Mouse (Mus musculus) lung, embryonic 16.5 days (tissue): ENCODE data around the gene Bend5. TPM values are rescaled to one million over a fixed set of nuclear protein-coding genes. Genes with fewer than 3 reads are reported as not detected.

Source experiments
- ATAC-seq: fragments of 200-750 bp; cut with Nextera tagmentation; 2 replicates; pipeline ENCODE4 v1.8.0; 2017; ENCODE audit warnings: low read depth, mild to moderate bottlenecking, moderate library complexity
- H3K27ac ChIP-seq: fragments of 300-500 bp; sonication (generic); 2 replicates; pipeline ENCODE4 v1.5.1; 2014; ENCODE audit warnings: mild to moderate bottlenecking, control low read depth, low read length
- H3K27me3 ChIP-seq: fragments of 300-500 bp; sonication (generic); 2 replicates; pipeline ENCODE4 v1.6.1; 2014; ENCODE audit warnings: low read depth, low read length, mixed read lengths; ENCODE audit not compliant: control insufficient read depth, insufficient read depth
- H3K36me3 ChIP-seq: fragments of 300-500 bp; sonication (generic); 2 replicates; pipeline ENCODE4 v1.6.1; 2014; ENCODE audit warnings: low read length; ENCODE audit not compliant: control insufficient read depth, insufficient read depth
- H3K4me1 ChIP-seq: fragments of 300-500 bp; sonication (generic); replicated peaks from 2 replicates; pipeline ENCODE4 v1.6.1; 2014; ENCODE audit warnings: low read length, mixed read lengths; ENCODE audit not compliant: control insufficient read depth, insufficient read depth
- H3K4me2 ChIP-seq: fragments of 300-500 bp; sonication (generic); 2 replicates; pipeline ENCODE4 v1.6.1; 2014; ENCODE audit warnings: low read depth, low read length, control low read depth
- H3K4me3 ChIP-seq: fragments of 300-500 bp; sonication (generic); 2 replicates; pipeline ENCODE4 v1.5.1; 2014; ENCODE audit warnings: mild to moderate bottlenecking, low read length, control low read depth
- H3K9ac ChIP-seq: fragments of 300-500 bp; sonication (generic); 2 replicates; pipeline ENCODE4 v1.6.1; 2014; ENCODE audit warnings: low read length, control low read depth
- H3K9me3 ChIP-seq: fragments of 300-500 bp; sonication (generic); 2 replicates; pipeline ENCODE4 v1.6.1; 2016; ENCODE audit warnings: low read length; ENCODE audit not compliant: control insufficient read depth
- WGBS: fragments of 180-500 bp; shearing (Covaris S2); extraction: QIAGEN DNeasy Blood & Tissue Kit; methylation state at CpG from one replicate; pipeline ENCODE4 v1.1.7; 2014; 5-methylcytosine and 5-hydroxymethylcytosine counted together
- polyA plus RNA-seq: library from polyadenylated mRNA; unstranded; fragments of >200 nt; fragmentation: Nextera tagmentation; extraction: Ambion mirVana; gene quantifications from 2 replicates; pipeline ENCODE4 v1.2.1, GENCODE M21; 2015

The Bend5 gene
- polyA plus RNA-seq, 1 experiment from 2014 or later = 20.9 TPM

DNA sequence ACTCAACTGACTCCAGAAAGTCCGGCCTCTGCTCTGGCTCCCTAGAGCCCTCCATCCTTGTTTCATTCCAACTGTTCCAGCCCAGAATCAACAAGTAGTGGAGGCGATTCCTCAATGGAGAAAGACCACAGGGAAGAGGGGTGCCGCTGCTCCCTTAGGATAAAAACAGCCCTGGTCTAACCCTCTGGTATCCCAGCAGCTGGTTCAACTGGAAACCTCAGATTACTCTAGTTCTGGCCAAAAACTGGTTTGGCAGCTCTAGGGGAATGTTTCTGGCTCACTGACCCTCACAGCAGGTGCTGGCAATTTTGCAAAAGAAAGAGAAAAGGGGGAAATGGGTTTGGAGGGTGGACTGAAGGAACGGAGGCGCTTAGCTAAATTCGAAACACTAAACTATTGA lies 407 bp upstream of the Bend5 start:
- ATAC-seq = peak; percentile 48; the same call in 1 of the 2 replicates
- Histone ChIP-seq H3K4me1 (peaks cover 8% of the 10 kb centered on the region; the same call in 1 of the 2 replicates), H3K4me2 (peak overlapping the region; percentile 72), H3K36me3 (no peaks in the 10 kb centered on the region), H3K9me3 (no peaks in the 10 kb centered on the region), H3K9ac (peak overlapping the region; percentile 89), H3K27ac (peak overlapping the region; percentile 87), H3K4me3 (peak overlapping the region; percentile 83), H3K27me3 (no peaks in the 10 kb centered on the region)
- WGBS = 1% methylated on average over 6 of the region's 6 CpGs

DNA sequence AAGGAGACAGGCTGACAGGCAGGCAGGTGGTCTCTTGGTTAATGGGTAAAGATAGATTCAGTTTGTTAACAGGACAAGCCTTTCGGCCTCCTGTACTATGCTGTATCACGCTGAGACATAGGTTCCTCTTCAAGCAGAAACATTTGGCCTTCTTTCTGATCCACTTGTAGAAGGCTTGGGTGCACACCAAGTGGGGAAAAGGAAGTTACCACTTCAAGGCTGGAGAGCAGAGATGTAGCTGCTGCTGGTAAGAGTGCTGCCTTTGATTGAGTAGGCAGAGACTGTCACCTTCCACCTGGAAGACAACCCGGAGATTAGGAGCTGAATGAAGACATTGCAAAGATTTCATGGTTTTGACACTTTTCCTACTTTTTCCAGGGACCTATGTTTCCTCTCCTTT lies 1.3 kb downstream of the Bend5 start:
- Histone ChIP-seq H3K36me3 (no peaks in the 10 kb centered on the region), H3K4me1 (peaks cover 8% of the 10 kb centered on the region; the same call in 1 of the 2 replicates), H3K9ac (peak overlapping the region; percentile 89; the same call in 1 of the 2 replicates), H3K4me3 (peak overlapping the region; percentile 83), H3K9me3 (no peaks in the 10 kb centered on the region), H3K4me2 (peak overlapping the region; percentile 72), H3K27me3 (no peaks in the 10 kb centered on the region), H3K27ac (no peak overlapping the region)
- ATAC-seq = no peak
- WGBS = 44% methylated on average over 3 of the region's 3 CpGs

GRCm38 (mm10) chr4:111416551-111416950 lies 1.7 kb downstream of the Bend5 start:
- Histone ChIP-seq H3K27ac (no peak overlapping the region), H3K9ac (no peak overlapping the region), H3K4me2 (peak overlapping the region; percentile 72; the same call in 1 of the 2 replicates), H3K27me3 (no peaks in the 10 kb centered on the region), H3K4me3 (no peak overlapping the region), H3K9me3 (no peaks in the 10 kb centered on the region), H3K36me3 (no peaks in the 10 kb centered on the region), H3K4me1 (peaks cover 8% of the 10 kb centered on the region; the same call in 1 of the 2 replicates)
- WGBS = 65% methylated on average over 3 of the region's 3 CpGs
- no peak for ATAC-seq

DNA sequence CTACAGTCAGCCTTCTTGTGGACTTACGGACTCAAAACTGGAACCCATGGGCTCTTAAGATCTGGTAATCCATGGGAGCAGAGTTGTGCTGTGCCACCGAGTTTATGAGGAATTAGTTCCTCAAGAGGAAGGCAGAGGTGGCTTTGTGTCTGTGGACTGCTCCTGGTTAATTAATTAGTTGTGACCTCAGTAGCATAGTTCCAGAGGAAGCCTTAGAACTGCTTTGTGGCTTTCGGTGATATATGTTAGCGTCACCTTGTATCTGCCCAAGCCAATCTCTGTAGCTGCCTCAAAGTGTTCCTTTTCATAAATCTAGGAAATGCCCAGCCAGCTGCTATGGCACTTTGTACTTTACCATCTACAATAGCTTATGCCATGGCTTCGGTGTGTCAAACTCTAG lies 2.9 kb downstream of the Bend5 start:
- H3K36me3 ChIP-seq = no peaks in the 10 kb centered on the region
- ATAC-seq = no peak
- 86% methylated on average over 5 of the region's 5 CpGs for WGBS
- H3K27ac ChIP-seq = no peak overlapping the region
- H3K4me1 ChIP-seq = peaks cover 8% of the 10 kb centered on the region; the same call in 1 of the 2 replicates
- H3K9ac ChIP-seq = no peak overlapping the region
- H3K27me3 ChIP-seq = no peaks in the 10 kb centered on the region
- no peaks in the 10 kb centered on the region for H3K9me3 ChIP-seq
- no peak overlapping the region for H3K4me2 ChIP-seq
- H3K4me3 ChIP-seq = no peak overlapping the region

GRCm38 (mm10) chr4:111419476-111419875 lies 4.7 kb downstream of the Bend5 start:
- Histone ChIP-seq H3K9ac (no peak overlapping the region), H3K27me3 (no peaks in the 10 kb centered on the region), H3K4me2 (no peak overlapping the region), H3K9me3 (no peaks in the 10 kb centered on the region), H3K36me3 (no peaks in the 10 kb centered on the region), H3K4me1 (peaks cover 8% of the 10 kb centered on the region; the same call in 1 of the 2 replicates), H3K27ac (no peak overlapping the region), H3K4me3 (no peak overlapping the region)
- ATAC-seq = no peak
- 83% methylated on average over 1 of the region's 1 CpGs for WGBS

DNA sequence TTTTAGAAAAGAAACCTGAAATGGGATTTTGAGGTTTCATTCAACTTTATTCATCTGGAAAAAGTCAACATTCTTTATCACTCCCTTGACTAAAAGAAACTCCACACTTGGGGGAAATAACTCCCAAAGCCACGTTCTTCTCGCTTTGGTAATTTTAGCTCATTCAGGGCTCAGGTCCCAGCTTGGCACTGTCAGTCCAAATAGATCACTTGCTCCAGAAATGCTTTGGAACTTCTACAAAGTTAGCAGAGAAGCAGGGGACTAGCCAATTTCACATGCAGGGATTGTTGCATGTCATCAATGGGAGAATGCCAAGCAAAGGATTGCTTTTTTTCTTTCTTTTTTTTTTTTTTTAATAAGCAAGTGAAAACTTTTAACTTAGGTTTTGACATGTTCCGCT lies 5.2 kb downstream of the Bend5 start:
- Histone ChIP-seq H3K27me3 (no peaks in the 10 kb centered on the region), H3K9me3 (no peaks in the 10 kb centered on the region), H3K4me2 (no peak overlapping the region), H3K36me3 (no peaks in the 10 kb centered on the region), H3K9ac (no peak overlapping the region), H3K27ac (no peak overlapping the region), H3K4me1 (peaks cover 12% of the 10 kb centered on the region), H3K4me3 (no peak overlapping the region)
- 72% methylated on average over 3 of the region's 3 CpGs for WGBS
- ATAC-seq = no peak

DNA sequence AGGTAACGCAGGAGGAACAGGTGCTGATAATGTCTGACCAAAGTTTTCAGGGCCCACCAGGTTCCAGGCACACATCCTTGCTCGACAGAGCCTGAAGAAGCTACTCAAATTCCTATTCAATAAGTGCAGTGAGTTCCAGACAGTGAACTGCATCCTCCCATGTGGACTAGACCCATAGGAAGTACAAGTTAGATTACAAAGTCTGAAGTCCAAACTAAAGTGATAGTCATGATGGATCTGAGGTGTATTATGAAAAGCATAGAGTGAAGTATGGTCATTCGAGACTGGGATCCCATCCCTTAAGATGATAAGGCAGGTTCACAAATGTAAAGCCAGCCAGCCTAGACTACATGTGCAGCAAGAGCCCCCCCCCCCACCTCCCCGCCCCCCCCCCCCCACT lies 6.1 kb downstream of the Bend5 start:
- 85% methylated on average over 4 of the region's 4 CpGs for WGBS
- H3K9me3 ChIP-seq = no peaks in the 10 kb centered on the region

GRCm38 (mm10) chr4:111421785-111422184 lies 7.0 kb downstream of the Bend5 start:
- no peak overlapping the region for H3K4me3 ChIP-seq
- WGBS = 80% methylated on average over 6 of the region's 6 CpGs
- H3K9ac ChIP-seq = no peak overlapping the region
- H3K36me3 ChIP-seq = no peaks in the 10 kb centered on the region
- no peaks in the 10 kb centered on the region for H3K9me3 ChIP-seq
- no peak overlapping the region for H3K27ac ChIP-seq
- H3K4me1 ChIP-seq = peaks cover 9% of the 10 kb centered on the region
- no peaks in the 10 kb centered on the region for H3K27me3 ChIP-seq
- no peak overlapping the region for H3K4me2 ChIP-seq
- ATAC-seq = no peak

More for the DNA sequence above, 6.1 kb downstream of the Bend5 start:
- peaks cover 15% of the 10 kb centered on the region for H3K4me1 ChIP-seq
- no peak overlapping the region for H3K4me2 ChIP-seq
- no peak overlapping the region for H3K27ac ChIP-seq
- no peaks in the 10 kb centered on the region for H3K36me3 ChIP-seq
- no peak for ATAC-seq
- H3K4me3 ChIP-seq = no peak overlapping the region
- H3K27me3 ChIP-seq = no peaks in the 10 kb centered on the region
- H3K9ac ChIP-seq = no peak overlapping the region

- WGBS = 84% methylated on average over 1 of the region's 1 CpGs
- no peak overlapping the region for H3K27ac ChIP-seq
- ATAC-seq = no peak
Observed at GRCm38 (mm10) chr4:111424371-111424950, 9.7 kb downstream of the Bend5 start.

More at GRCm38 (mm10) chr4:111424371-111424950, 9.7 kb downstream of the Bend5 start:
- H3K27me3 ChIP-seq = no peaks in the 10 kb centered on the region
- H3K4me2 ChIP-seq = no peak overlapping the region
- H3K4me1 ChIP-seq = peaks cover 9% of the 10 kb centered on the region
- H3K9me3 ChIP-seq = no peaks in the 10 kb centered on the region
- no peak overlapping the region for H3K4me3 ChIP-seq
- H3K9ac ChIP-seq = no peak overlapping the region
- no peaks in the 10 kb centered on the region for H3K36me3 ChIP-seq
